Mouse (Mus musculus) hindbrain, embryonic 12.5 days (tissue): ENCODE results near the gene Ackr2. TPM values are rescaled to one million over a fixed set of nuclear protein-coding genes. Genes with fewer than 3 reads are reported as not detected.

Source experiments
- ATAC-seq: fragments of 200-750 bp; cut with Nextera tagmentation; 2 replicates; pipeline ENCODE4 v1.8.0; 2017; ENCODE audit warnings: moderate TSS enrichment; ENCODE audit not compliant: low FRiP score
- H3K27ac ChIP-seq: fragments of 300-500 bp; sonication (generic); 2 replicates; pipeline ENCODE4 v1.5.1; 2016; ENCODE audit warnings: mild to moderate bottlenecking
- H3K27me3 ChIP-seq: fragments of 300-500 bp; sonication (generic); 2 replicates; pipeline ENCODE4 v1.6.1; 2016; ENCODE audit warnings: mild to moderate bottlenecking
- H3K36me3 ChIP-seq: fragments of 300-500 bp; sonication (generic); 2 replicates; pipeline ENCODE4 v1.6.1; 2016; ENCODE audit warnings: mild to moderate bottlenecking
- H3K4me1 ChIP-seq: fragments of 300-500 bp; sonication (generic); 2 replicates; pipeline ENCODE4 v1.6.1; 2016
- H3K4me2 ChIP-seq: fragments of 300-500 bp; sonication (generic); replicated peaks from 2 replicates; pipeline ENCODE4 v1.6.1; 2016; ENCODE audit warnings: mild to moderate bottlenecking
- H3K4me3 ChIP-seq: fragments of 300-500 bp; sonication (generic); 2 replicates; pipeline ENCODE4 v1.5.1; 2016; ENCODE audit warnings: mild to moderate bottlenecking
- H3K9ac ChIP-seq: fragments of 300-500 bp; sonication (generic); 2 replicates; pipeline ENCODE4 v1.6.1; 2016; ENCODE audit warnings: mild to moderate bottlenecking, moderate library complexity
- H3K9me3 ChIP-seq: fragments of 300-500 bp; sonication (generic); replicated peaks from 2 replicates; pipeline ENCODE4 v1.6.1; 2016; ENCODE audit warnings: mild to moderate bottlenecking
- WGBS: fragments of 180-500 bp; shearing (Covaris S2); methylation state at CpG from one replicate; pipeline ENCODE4 v1.1.7; 2016; 5-methylcytosine and 5-hydroxymethylcytosine counted together
- polyA plus RNA-seq: library from polyadenylated mRNA; unstranded; fragments of >200 nt; fragmentation: Nextera tagmentation; extraction: Ambion mirVana; gene quantifications from 2 replicates; pipeline ENCODE4 v1.2.1, GENCODE M21; 2016

Ackr2 gene
- polyA plus RNA-seq, 1 experiment from 2014 or later: 1.2 TPM

DNA sequence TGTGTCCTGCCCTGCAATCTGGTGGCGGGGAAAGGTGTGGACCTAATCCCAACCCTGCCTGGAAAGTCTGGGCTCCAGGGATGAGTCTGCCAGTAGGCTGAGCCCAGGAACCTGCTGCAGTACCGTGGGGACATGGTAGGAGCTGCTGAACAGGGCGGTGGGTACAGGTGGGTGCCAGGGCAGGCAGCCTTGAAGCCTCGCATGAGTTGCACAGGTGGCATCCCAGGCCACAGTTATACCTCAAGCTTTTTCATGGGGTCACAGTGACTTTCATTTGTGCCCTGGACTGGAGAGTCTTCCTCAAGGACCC lies 52.9 kb downstream of the Ackr2 start:
- peak overlapping the region; percentile 46; the same call in 1 of the 2 replicates for H3K27ac ChIP-seq
- peak overlapping the region; percentile 42 for H3K4me2 ChIP-seq
- peak overlapping the region; percentile 6; the same call in 1 of the 2 replicates for H3K9ac ChIP-seq
- H3K4me3 ChIP-seq: peak overlapping the region; percentile 14; the same call in 1 of the 2 replicates
- WGBS: 37% methylated on average over 4 of the region's 4 CpGs
- ATAC-seq: peak; percentile 70; the same call in 1 of the 2 replicates
- H3K4me1 ChIP-seq: peaks cover 11% of the 10 kb centered on the region
- H3K36me3 ChIP-seq: no peaks in the 10 kb centered on the region
- H3K9me3 ChIP-seq: no peaks in the 10 kb centered on the region
- H3K27me3 ChIP-seq: 0 out of 2 replicates have a peak, but pooled peaks cover 2% of the 10 kb centered on the region

- no peaks in the 10 kb centered on the region for H3K36me3 ChIP-seq
- no peak overlapping the region for H3K9ac ChIP-seq
- WGBS: 94% methylated on average over 6 of the region's 6 CpGs
- H3K4me2 ChIP-seq: no peak overlapping the region
- no peak for ATAC-seq
- 0 out of 2 replicates have a peak, but pooled peaks cover 2% of the 10 kb centered on the region for H3K27me3 ChIP-seq
- peaks cover 11% of the 10 kb centered on the region for H3K4me1 ChIP-seq
- H3K4me3 ChIP-seq: no peak overlapping the region
- no peaks in the 10 kb centered on the region for H3K9me3 ChIP-seq
- H3K27ac ChIP-seq: 0 out of 2 replicates have a peak overlapping the region, but pooled peaks have one; percentile 17
These were observed 54.4 kb downstream of the Ackr2 start for GRCm38 (mm10) chr9:121952596-121952995.

DNA sequence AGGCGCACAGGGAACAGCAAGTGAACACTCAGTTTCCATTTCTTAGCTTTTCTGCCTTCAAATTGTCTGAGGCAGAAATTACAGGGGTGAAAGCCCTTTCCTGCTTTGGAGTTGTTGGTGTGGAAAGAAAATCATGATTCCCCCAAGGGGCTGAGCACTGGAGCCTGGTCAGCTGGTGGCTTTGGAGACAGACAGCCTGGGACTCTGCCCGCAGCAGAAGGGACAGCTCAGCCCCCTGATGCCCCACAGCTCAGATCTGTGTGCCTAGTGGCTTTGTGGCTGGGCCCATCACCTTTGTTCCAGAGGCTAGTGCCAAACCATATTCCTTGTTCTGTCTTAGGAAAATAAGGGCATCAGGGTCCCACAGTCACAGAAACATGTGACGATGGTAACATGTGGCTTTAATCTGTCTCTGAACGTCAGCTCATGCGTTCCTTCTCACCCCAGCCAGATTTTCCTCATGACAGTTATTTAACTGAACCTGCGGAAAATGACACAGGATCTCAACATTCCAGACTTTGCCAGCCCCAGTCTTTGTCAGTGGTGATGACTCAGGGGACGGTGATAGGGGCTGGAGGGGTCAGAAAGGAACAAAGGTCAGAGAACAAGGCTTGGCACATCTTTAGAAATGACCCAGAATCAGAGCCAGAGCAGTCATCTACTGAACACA lies 61.9 kb downstream of the Ackr2 start:
- H3K4me3 ChIP-seq: no peak overlapping the region
- H3K36me3 ChIP-seq: no peaks in the 10 kb centered on the region
- H3K4me2 ChIP-seq: no peak overlapping the region
- H3K4me1 ChIP-seq: peaks cover 12% of the 10 kb centered on the region
- H3K27me3 ChIP-seq: no peaks in the 10 kb centered on the region
- H3K9me3 ChIP-seq: no peaks in the 10 kb centered on the region
- WGBS: 39% methylated on average over 7 of the region's 7 CpGs
- H3K27ac ChIP-seq: no peak overlapping the region
- no peak overlapping the region for H3K9ac ChIP-seq
- ATAC-seq: no peak

Other genes with a start within 250 kb of the Ackr2 start
- gene Sec22c, start 192.9 kb upstream of the Ackr2 start, polyA plus RNA-seq: 25.9 and 28.7 TPM in 2 replicates
- gene Ss18l2, start 188.0 kb upstream of the Ackr2 start, polyA plus RNA-seq: 103 and 130 TPM in 2 replicates
- 77.5 and 85.3 TPM in 2 replicates for gene Nktr, start 179.2 kb upstream of the Ackr2 start, polyA plus RNA-seq
- gene Zfp651, start 139.0 kb upstream of the Ackr2 start, polyA plus RNA-seq: 11.6 and 12.4 TPM in 2 replicates
- gene Klhl40, start 120.7 kb upstream of the Ackr2 start, polyA plus RNA-seq: 0.48 and 2.7 TPM in 2 replicates
- 0.13 and 0.15 TPM in 2 replicates for gene Hhatl, start 105.8 kb upstream of the Ackr2 start, polyA plus RNA-seq
- 2.9 and 4.4 TPM in 2 replicates for gene Ccdc13, start 58.9 kb upstream of the Ackr2 start, polyA plus RNA-seq
- gene Higd1a, start 40.0 kb upstream of the Ackr2 start, polyA plus RNA-seq: 139 and 144 TPM in 2 replicates
- not detected in 2 replicates for gene Cyp8b1, start 17.9 kb downstream of the Ackr2 start, polyA plus RNA-seq
- gene Fam198a, start 52.6 kb downstream of the Ackr2 start, polyA plus RNA-seq: 1.8 and 2.6 TPM in 2 replicates
- 14.7 and 17.3 TPM in 2 replicates for gene Pomgnt2, start 98.8 kb downstream of the Ackr2 start, polyA plus RNA-seq
- gene Snrk, start 218.9 kb downstream of the Ackr2 start, polyA plus RNA-seq: 55.7 and 57.8 TPM in 2 replicates